Mouse (Mus musculus) heart, adult 2 months (tissue): ENCODE data around the gene Trim69.

Source experiments
- CTCF ChIP-seq: fragments of 200-600 bp; IDR thresholded peaks from 2 replicates; pipeline ENCODE4 v1.8.1; 2022; ENCODE audit warnings: antibody characterized with exemption, mild to moderate bottlenecking, moderate library complexity
- EP300 ChIP-seq: fragments of 200-500 bp; IDR thresholded peaks from 2 replicates; pipeline ENCODE4 v1.6.1; 2011; ENCODE audit warnings: low read depth, low read length, control low read depth; ENCODE audit not compliant: insufficient read depth
- POLR2A ChIP-seq: fragments of 200-500 bp; IDR thresholded peaks from 2 replicates; pipeline ENCODE4 v1.6.1; 2011; ENCODE audit warnings: mild to moderate bottlenecking, low read depth, low read length, control low read depth; ENCODE audit not compliant: insufficient read depth

DNA sequence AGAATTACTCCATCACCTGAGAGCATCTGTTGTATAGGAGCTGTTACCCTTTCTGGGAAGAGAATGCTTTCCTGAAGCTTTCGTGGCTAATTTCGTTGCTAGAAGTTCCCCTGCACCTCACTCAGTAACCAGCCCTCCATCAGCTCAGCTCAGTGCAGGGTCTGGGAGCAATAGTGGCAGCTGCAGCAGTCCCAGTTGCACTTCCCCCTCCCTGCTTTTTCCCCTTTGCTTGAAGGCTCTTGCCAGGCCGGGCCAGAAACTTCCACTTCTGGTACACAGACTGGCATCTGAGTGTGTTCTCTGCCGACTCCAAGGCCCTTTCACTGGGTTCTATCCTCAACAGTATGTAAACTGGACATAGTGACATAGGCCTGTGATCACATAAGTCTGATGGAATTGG lies 24.6 kb downstream of the Trim69 start:
- TF ChIP-seq CTCF (no peak), POLR2A (no peak), EP300 (no peak)
